Mouse (Mus musculus) C2C12 (cell line): ENCODE measurements around the gene Hus1.

Source experiments
- CTCF ChIP-seq: IDR thresholded peaks from one replicate; pipeline ENCODE4 v1.5.1; 2011; ENCODE audit not compliant: control insufficient read depth, insufficient read depth, insufficient read length
- MAX ChIP-seq: IDR thresholded peaks from one replicate; pipeline ENCODE4 v1.6.1; 2011; ENCODE audit warnings: mild to moderate bottlenecking, control low read depth
- MYOD1 ChIP-seq: IDR thresholded peaks from one replicate; pipeline ENCODE4 v1.6.1; 2011; ENCODE audit warnings: low read depth; ENCODE audit not compliant: control insufficient read depth, insufficient read length
- USF1 ChIP-seq: IDR thresholded peaks from one replicate; pipeline ENCODE4 v1.6.1; 2011; ENCODE audit warnings: low read depth, mild to moderate bottlenecking, control low read depth, moderate library complexity

- TF ChIP-seq CTCF (no peak), USF1 (no peak), MAX (no peak), MYOD1 (no peak)
Observed at GRCm38 (mm10) chr11:9025211-9025610, 14.2 kb upstream of the Hus1 start.
